Mouse (Mus musculus) forebrain, embryonic 13.5 days (tissue): ENCODE data around the gene Cd6. TPM values are rescaled to one million over a fixed set of nuclear protein-coding genes. Genes with fewer than 3 reads are reported as not detected.

Source experiments
- ATAC-seq: fragments of 200-750 bp; cut with Nextera tagmentation; 2 replicates; pipeline ENCODE4 v1.8.0; 2017
- H3K27ac ChIP-seq: fragments of 300-500 bp; sonication (generic); 2 replicates; pipeline ENCODE4 v1.5.1; 2015; ENCODE audit warnings: inconsistent platforms, mild to moderate bottlenecking, moderate library complexity
- H3K27me3 ChIP-seq: fragments of 300-500 bp; sonication (generic); 2 replicates; pipeline ENCODE4 v1.6.1; 2015; ENCODE audit warnings: mild to moderate bottlenecking, inconsistent platforms
- H3K36me3 ChIP-seq: fragments of 300-500 bp; sonication (generic); 2 replicates; pipeline ENCODE4 v1.6.1; 2015; ENCODE audit warnings: mild to moderate bottlenecking, inconsistent platforms; ENCODE audit not compliant: poor library complexity, severe bottlenecking
- H3K4me1 ChIP-seq: fragments of 300-500 bp; sonication (generic); 2 replicates; pipeline ENCODE4 v1.6.1; 2015; ENCODE audit warnings: inconsistent platforms
- H3K4me2 ChIP-seq: fragments of 300-500 bp; sonication (generic); 2 replicates; pipeline ENCODE4 v1.6.1; 2015; ENCODE audit warnings: inconsistent platforms, mild to moderate bottlenecking, moderate library complexity
- H3K4me3 ChIP-seq: fragments of 300-500 bp; sonication (generic); 2 replicates; pipeline ENCODE4 v1.5.1; 2015; ENCODE audit warnings: mild to moderate bottlenecking, inconsistent platforms
- H3K9ac ChIP-seq: fragments of 300-500 bp; sonication (generic); 2 replicates; pipeline ENCODE4 v1.6.1; 2015; ENCODE audit warnings: mild to moderate bottlenecking, inconsistent platforms
- H3K9me3 ChIP-seq: fragments of 300-500 bp; sonication (generic); replicated peaks from 2 replicates; pipeline ENCODE4 v1.6.1; 2016; ENCODE audit warnings: inconsistent platforms
- WGBS: fragments of 180-500 bp; shearing (Covaris S2); methylation state at CpG from one replicate; pipeline ENCODE4 v1.1.7; 2015; 5-methylcytosine and 5-hydroxymethylcytosine counted together
- polyA plus RNA-seq: library from polyadenylated mRNA; unstranded; fragments of >200 nt; fragmentation: Nextera tagmentation; extraction: Ambion mirVana; gene quantifications from 2 replicates; pipeline ENCODE4 v1.2.1, GENCODE M21; 2015

Cd6 gene
- polyA plus RNA-seq, 1 experiment from 2014 or later, result not detected

- Histone ChIP-seq H3K4me2 (no peak overlapping the region), H3K4me1 (no peaks in the 10 kb centered on the region), H3K9me3 (no peaks in the 10 kb centered on the region), H3K27ac (no peak overlapping the region), H3K9ac (no peak overlapping the region), H3K4me3 (no peak overlapping the region), H3K36me3 (no peaks in the 10 kb centered on the region), H3K27me3 (no peaks in the 10 kb centered on the region)
- 10% methylated on average over 5 of the region's 5 CpGs for WGBS
- no peak for ATAC-seq
Measured at GRCm38 (mm10) chr19:10831424-10831823, 1.6 kb upstream of the Cd6 start.

- Histone ChIP-seq H3K36me3 (no peaks in the 10 kb centered on the region), H3K9me3 (no peaks in the 10 kb centered on the region), H3K27me3 (no peaks in the 10 kb centered on the region), H3K9ac (no peak overlapping the region), H3K4me2 (no peak overlapping the region), H3K4me3 (no peak overlapping the region), H3K4me1 (no peaks in the 10 kb centered on the region), H3K27ac (no peak overlapping the region)
- 90% methylated on average over 5 of the region's 5 CpGs for WGBS
- ATAC-seq, result no peak
Measured at GRCm38 (mm10) chr19:10828321-10828720, 1.5 kb downstream of the Cd6 start.

GRCm38 (mm10) chr19:10824061-10824460, 5.8 kb downstream of the Cd6 start:
- H3K27me3 ChIP-seq, result no peaks in the 10 kb centered on the region
- no peak overlapping the region for H3K27ac ChIP-seq
- ATAC-seq, result no peak
- no peak overlapping the region for H3K4me3 ChIP-seq
- no peak overlapping the region for H3K9ac ChIP-seq
- 92% methylated on average over 7 of the region's 7 CpGs for WGBS
- H3K9me3 ChIP-seq, result no peaks in the 10 kb centered on the region
- no peaks in the 10 kb centered on the region for H3K36me3 ChIP-seq
- no peaks in the 10 kb centered on the region for H3K4me1 ChIP-seq
- no peak overlapping the region for H3K4me2 ChIP-seq

GRCm38 (mm10) chr19:10822534-10822933, 7.3 kb downstream of the Cd6 start:
- WGBS, result 93% methylated on average over 4 of the region's 4 CpGs
- Histone ChIP-seq H3K27ac (no peak overlapping the region), H3K36me3 (no peaks in the 10 kb centered on the region), H3K27me3 (no peaks in the 10 kb centered on the region), H3K4me2 (no peak overlapping the region), H3K9ac (no peak overlapping the region), H3K4me1 (peaks cover 6% of the 10 kb centered on the region), H3K9me3 (no peaks in the 10 kb centered on the region), H3K4me3 (no peak overlapping the region)
- ATAC-seq, result no peak

GRCm38 (mm10) chr19:10821319-10821718, 8.5 kb downstream of the Cd6 start:
- 74% methylated on average over 7 of the region's 7 CpGs for WGBS
- H3K9me3 ChIP-seq, result no peaks in the 10 kb centered on the region
- peaks cover 6% of the 10 kb centered on the region for H3K4me1 ChIP-seq
- H3K27me3 ChIP-seq, result no peaks in the 10 kb centered on the region
- no peak overlapping the region for H3K4me2 ChIP-seq
- H3K9ac ChIP-seq, result no peak overlapping the region
- no peak overlapping the region for H3K4me3 ChIP-seq
- no peak for ATAC-seq
- no peak overlapping the region for H3K27ac ChIP-seq
- no peaks in the 10 kb centered on the region for H3K36me3 ChIP-seq

GRCm38 (mm10) chr19:10818217-10818946, 11.5 kb downstream of the Cd6 start:
- peak overlapping the region; percentile 15; the same call in 1 of the 2 replicates for H3K4me3 ChIP-seq
- 32% methylated on average over 17 of the region's 17 CpGs for WGBS

GRCm38 (mm10) chr19:10816462-10816861, 13.4 kb downstream of the Cd6 start:
- no peak overlapping the region for H3K27ac ChIP-seq
- no peak for ATAC-seq
- no peak overlapping the region for H3K4me3 ChIP-seq
- H3K4me1 ChIP-seq, result peaks cover 6% of the 10 kb centered on the region
- no peak overlapping the region for H3K4me2 ChIP-seq
- 80% methylated on average over 2 of the region's 2 CpGs for WGBS
- no peaks in the 10 kb centered on the region for H3K36me3 ChIP-seq
- H3K27me3 ChIP-seq, result no peaks in the 10 kb centered on the region
- no peaks in the 10 kb centered on the region for H3K9me3 ChIP-seq
- H3K9ac ChIP-seq, result no peak overlapping the region

More at GRCm38 (mm10) chr19:10818217-10818946, 11.5 kb downstream of the Cd6 start:
- Histone ChIP-seq H3K9ac (no peak overlapping the region), H3K9me3 (no peaks in the 10 kb centered on the region), H3K27ac (no peak overlapping the region), H3K27me3 (no peaks in the 10 kb centered on the region), H3K4me1 (peaks cover 6% of the 10 kb centered on the region), H3K36me3 (no peaks in the 10 kb centered on the region), H3K4me2 (peak overlapping the region; percentile 47)
- ATAC-seq, result peak; percentile 63

- Histone ChIP-seq H3K4me3 (no peak overlapping the region), H3K27me3 (no peaks in the 10 kb centered on the region), H3K9me3 (no peaks in the 10 kb centered on the region), H3K4me2 (no peak overlapping the region), H3K4me1 (peaks cover 6% of the 10 kb centered on the region), H3K36me3 (no peaks in the 10 kb centered on the region), H3K9ac (no peak overlapping the region), H3K27ac (no peak overlapping the region)
- 83% methylated on average over 6 of the region's 6 CpGs for WGBS
- no peak for ATAC-seq
Measured at GRCm38 (mm10) chr19:10815871-10816270, 14.0 kb downstream of the Cd6 start.

- H3K27me3 ChIP-seq, result no peaks in the 10 kb centered on the region
- no peak overlapping the region for H3K4me3 ChIP-seq
- no peak for ATAC-seq
- H3K27ac ChIP-seq, result no peak overlapping the region
- H3K9ac ChIP-seq, result no peak overlapping the region
- H3K4me1 ChIP-seq, result peaks cover 20% of the 10 kb centered on the region
- no peak overlapping the region for H3K4me2 ChIP-seq
- no peaks in the 10 kb centered on the region for H3K9me3 ChIP-seq
- 69% methylated on average over 7 of the region's 7 CpGs for WGBS
- no peaks in the 10 kb centered on the region for H3K36me3 ChIP-seq
Measured at GRCm38 (mm10) chr19:10813905-10814304, 16.0 kb downstream of the Cd6 start.

- Histone ChIP-seq H3K36me3 (no peaks in the 10 kb centered on the region), H3K4me2 (no peak overlapping the region), H3K27me3 (no peaks in the 10 kb centered on the region), H3K27ac (no peak overlapping the region), H3K4me1 (peaks cover 18% of the 10 kb centered on the region), H3K9me3 (no peaks in the 10 kb centered on the region), H3K9ac (no peak overlapping the region), H3K4me3 (no peak overlapping the region)
- 91% methylated on average over 5 of the region's 5 CpGs for WGBS
- no peak for ATAC-seq
Measured at GRCm38 (mm10) chr19:10813039-10813438, 16.8 kb downstream of the Cd6 start.

GRCm38 (mm10) chr19:10811471-10811870, 18.4 kb downstream of the Cd6 start:
- H3K9me3 ChIP-seq, result no peaks in the 10 kb centered on the region
- H3K27ac ChIP-seq, result no peak overlapping the region
- no peaks in the 10 kb centered on the region for H3K36me3 ChIP-seq
- peaks cover 18% of the 10 kb centered on the region for H3K4me1 ChIP-seq
- H3K9ac ChIP-seq, result no peak overlapping the region
- no peaks in the 10 kb centered on the region for H3K27me3 ChIP-seq
- no peak for ATAC-seq
- WGBS, result 91% methylated on average over 6 of the region's 6 CpGs
- H3K4me2 ChIP-seq, result no peak overlapping the region
- no peak overlapping the region for H3K4me3 ChIP-seq

- 56% methylated on average over 4 of the region's 4 CpGs for WGBS
- H3K27me3 ChIP-seq, result no peaks in the 10 kb centered on the region
- ATAC-seq, result no peak; the same call in 1 of the 2 replicates
- no peak overlapping the region for H3K4me2 ChIP-seq
- H3K9me3 ChIP-seq, result no peaks in the 10 kb centered on the region
- H3K4me1 ChIP-seq, result peaks cover 18% of the 10 kb centered on the region
- no peak overlapping the region for H3K9ac ChIP-seq
- no peaks in the 10 kb centered on the region for H3K36me3 ChIP-seq
- H3K4me3 ChIP-seq, result no peak overlapping the region
- H3K27ac ChIP-seq, result peak overlapping the region; percentile 60
Measured at GRCm38 (mm10) chr19:10810176-10810492, 19.7 kb downstream of the Cd6 start.
